Mouse (Mus musculus) stomach, postnatal 0 days (tissue): ENCODE measurements around the gene Osbpl6.

Experiments used
- CTCF ChIP-seq: IDR thresholded peaks from 2 replicates; pipeline ENCODE4 v1.5.1; 2016; ENCODE audit warnings: antibody characterized with exemption, low read depth, mild to moderate bottlenecking, moderate library complexity
- EP300 ChIP-seq: optimal IDR thresholded peaks from 2 replicates; pipeline ENCODE3; 2016; ENCODE audit warnings: antibody characterized with exemption

DNA sequence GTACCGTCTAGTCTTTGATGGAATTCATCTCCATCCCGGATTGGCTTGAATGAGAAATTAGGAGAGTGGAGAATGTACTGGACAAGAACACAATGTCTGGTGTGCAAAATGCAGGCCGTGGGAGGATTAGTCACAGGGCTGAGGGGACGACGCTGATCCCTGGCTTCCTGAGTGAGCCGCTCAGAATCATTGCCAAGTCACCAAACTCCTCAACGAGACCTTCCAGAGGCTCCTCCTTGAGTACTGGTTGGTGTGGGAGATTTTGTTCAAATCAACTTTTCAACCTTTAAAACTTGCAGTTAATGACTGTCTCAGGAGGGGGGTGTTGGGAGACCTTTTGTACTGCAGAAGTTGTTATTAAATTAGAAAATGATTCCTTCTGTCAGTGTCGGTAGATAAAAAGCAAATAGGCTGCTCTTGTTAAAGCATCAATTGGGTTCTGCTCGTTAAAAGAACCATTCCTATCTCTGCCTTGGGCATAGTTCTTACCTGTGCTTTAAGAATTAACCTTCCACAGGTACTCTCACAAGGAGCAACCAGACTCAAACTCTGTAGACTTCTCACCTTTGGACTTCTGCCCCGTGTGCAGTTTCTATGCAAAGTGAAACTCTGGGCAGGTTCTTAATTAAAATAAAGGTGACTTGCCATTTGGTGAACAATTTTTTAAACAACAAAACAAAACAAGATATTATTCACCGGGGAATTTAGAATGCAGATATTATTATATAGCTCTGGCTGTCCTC, 89.9 kb downstream of the Osbpl6 start:
- TF ChIP-seq CTCF (no peak), EP300 (no peak)
